Mouse (Mus musculus) intestine, embryonic 16.5 days (tissue): ENCODE measurements around the gene Cux1. TPM values are rescaled to one million over a fixed set of nuclear protein-coding genes. Genes with fewer than 3 reads are reported as not detected.
A peak's percentile ranks its signal among the peaks of the same experiment; 100 is the strongest.

Experiments used
- ATAC-seq: fragments of 200-750 bp; cut with Nextera tagmentation; 2 replicates; pipeline ENCODE4 v1.8.0; 2017; ENCODE audit warnings: moderate TSS enrichment, moderate library complexity
- H3K27ac ChIP-seq: fragments of 300-500 bp; sonication (generic); 2 replicates; pipeline ENCODE4 v1.5.1; 2014; ENCODE audit warnings: mild to moderate bottlenecking, low read length
- H3K27me3 ChIP-seq: fragments of 300-500 bp; sonication (generic); replicated peaks from 2 replicates; pipeline ENCODE4 v1.6.1; 2014; ENCODE audit warnings: low read length, control low read depth, mixed read lengths; ENCODE audit not compliant: control insufficient read depth, insufficient read depth
- H3K36me3 ChIP-seq: fragments of 300-500 bp; sonication (generic); 2 replicates; pipeline ENCODE4 v1.6.1; 2014; ENCODE audit warnings: low read length, control low read depth; ENCODE audit not compliant: control insufficient read depth, insufficient read depth
- H3K4me1 ChIP-seq: fragments of 300-500 bp; sonication (generic); 2 replicates; pipeline ENCODE4 v1.6.1; 2014; ENCODE audit warnings: low read length, control low read depth, mixed read lengths; ENCODE audit not compliant: control insufficient read depth, insufficient read depth
- H3K4me2 ChIP-seq: fragments of 300-500 bp; sonication (generic); 2 replicates; pipeline ENCODE4 v1.6.1; 2014; ENCODE audit warnings: low read depth, low read length, control low read depth
- H3K4me3 ChIP-seq: fragments of 300-500 bp; sonication (generic); 2 replicates; pipeline ENCODE4 v1.5.1; 2014; ENCODE audit warnings: mild to moderate bottlenecking, low read length
- H3K9ac ChIP-seq: fragments of 300-500 bp; sonication (generic); 2 replicates; pipeline ENCODE4 v1.6.1; 2014; ENCODE audit warnings: low read depth, low read length
- H3K9me3 ChIP-seq: fragments of 300-500 bp; sonication (generic); 2 replicates; pipeline ENCODE4 v1.6.1; 2016; ENCODE audit warnings: low read length, control low read depth; ENCODE audit not compliant: control insufficient read depth
- WGBS: fragments of 180-500 bp; shearing (Covaris S2); extraction: QIAGEN DNeasy Blood & Tissue Kit; methylation state at CpG from one replicate; pipeline ENCODE4 v1.1.7; 2014; 5-methylcytosine and 5-hydroxymethylcytosine counted together
- polyA plus RNA-seq: library from polyadenylated mRNA; unstranded; fragments of >200 nt; fragmentation: Nextera tagmentation; extraction: Ambion mirVana; gene quantifications from 2 replicates; pipeline ENCODE4 v1.2.1, GENCODE M21; 2015

The Cux1 gene
- polyA plus RNA-seq, 1 experiment from 2014 or later: 62.5 TPM

DNA sequence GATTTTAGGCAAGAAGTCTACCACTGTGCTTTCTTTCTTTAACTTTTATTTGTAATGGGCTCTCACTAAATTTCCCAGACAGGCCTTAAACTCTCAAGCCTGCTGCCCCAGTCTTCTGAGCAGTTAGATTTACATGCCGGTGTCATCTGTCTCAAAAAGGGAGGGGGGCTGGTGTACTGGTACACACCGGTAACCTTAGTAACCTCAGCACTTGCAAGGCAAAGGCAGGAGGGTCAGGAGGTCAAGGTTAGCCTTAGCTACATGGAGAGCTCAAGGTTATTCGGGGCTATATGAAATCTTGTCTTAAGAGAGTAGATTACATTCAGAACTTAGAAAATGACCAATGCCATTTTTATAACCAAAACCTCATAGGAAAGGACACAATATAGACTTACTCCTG, 102.4 kb downstream of the Cux1 start:
- Histone ChIP-seq H3K27me3 (no peaks in the 10 kb centered on the region), H3K27ac (peak overlapping the region; percentile 58; the same call in 1 of the 2 replicates), H3K36me3 (no peaks in the 10 kb centered on the region), H3K4me1 (peaks cover 35% of the 10 kb centered on the region), H3K9ac (no peak overlapping the region), H3K4me3 (no peak overlapping the region), H3K9me3 (no peaks in the 10 kb centered on the region), H3K4me2 (no peak overlapping the region)
- WGBS: 50% methylated on average over 3 of the region's 3 CpGs
- no peak for ATAC-seq

GRCm38 (mm10) chr5:136464128-136464527, 103.2 kb downstream of the Cux1 start:
- Histone ChIP-seq H3K9ac (no peak overlapping the region), H3K36me3 (no peaks in the 10 kb centered on the region), H3K4me1 (peaks cover 36% of the 10 kb centered on the region), H3K9me3 (no peaks in the 10 kb centered on the region), H3K27me3 (no peaks in the 10 kb centered on the region), H3K4me3 (no peak overlapping the region), H3K27ac (no peak overlapping the region), H3K4me2 (no peak overlapping the region)
- ATAC-seq: no peak
- 47% methylated on average over 2 of the region's 2 CpGs for WGBS

DNA sequence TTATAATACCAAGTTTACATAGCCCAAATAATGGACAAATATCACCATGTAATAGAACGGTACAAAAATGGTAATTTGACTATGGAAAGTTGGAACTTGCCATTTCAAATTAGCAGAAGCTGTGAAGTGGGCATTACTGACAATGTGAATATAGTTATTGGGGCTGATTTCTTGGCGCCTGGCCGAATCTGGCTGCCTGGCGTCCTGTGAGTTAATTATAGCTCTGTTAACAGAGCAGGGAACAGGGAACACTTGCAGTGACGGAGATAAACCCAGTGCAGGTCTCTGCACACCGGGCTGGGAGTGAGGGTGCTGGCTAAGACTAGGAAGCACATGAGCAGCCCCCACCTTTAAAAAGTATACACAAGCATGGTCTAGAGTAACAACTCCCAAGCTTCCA, 104.7 kb downstream of the Cux1 start:
- no peak overlapping the region for H3K4me2 ChIP-seq
- no peak for ATAC-seq
- H3K9ac ChIP-seq: no peak overlapping the region
- H3K9me3 ChIP-seq: no peaks in the 10 kb centered on the region
- H3K4me1 ChIP-seq: peaks cover 38% of the 10 kb centered on the region
- no peak overlapping the region for H3K27ac ChIP-seq
- no peak overlapping the region for H3K4me3 ChIP-seq
- 59% methylated on average over 6 of the region's 6 CpGs for WGBS
- no peaks in the 10 kb centered on the region for H3K27me3 ChIP-seq
- no peaks in the 10 kb centered on the region for H3K36me3 ChIP-seq

DNA sequence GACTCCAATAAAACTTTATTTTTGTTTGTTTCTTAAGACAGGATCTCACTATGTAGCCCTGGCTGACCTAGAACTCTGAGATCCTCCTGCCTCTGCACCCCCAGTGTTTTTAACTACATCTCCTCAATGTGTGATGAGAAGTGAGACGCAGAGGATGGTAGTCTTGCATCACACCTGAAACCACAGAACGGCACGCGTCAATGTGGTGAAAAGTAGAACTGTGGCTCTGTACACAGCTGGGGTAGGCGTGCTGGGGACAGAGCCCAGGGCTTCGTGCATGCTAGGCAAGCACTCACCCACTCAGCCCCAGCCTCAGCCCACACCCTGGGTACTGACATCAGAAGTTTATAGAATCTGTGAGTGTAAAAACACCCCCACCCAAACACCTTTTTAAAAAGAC, 107.4 kb downstream of the Cux1 start:
- Histone ChIP-seq H3K9me3 (no peaks in the 10 kb centered on the region), H3K4me3 (no peak overlapping the region), H3K27ac (no peak overlapping the region), H3K4me2 (no peak overlapping the region), H3K27me3 (no peaks in the 10 kb centered on the region), H3K36me3 (no peaks in the 10 kb centered on the region), H3K9ac (no peak overlapping the region), H3K4me1 (peaks cover 30% of the 10 kb centered on the region)
- WGBS: 94% methylated on average over 6 of the region's 6 CpGs
- no peak for ATAC-seq

GRCm38 (mm10) chr5:136458893-136459499, 108.3 kb downstream of the Cux1 start:
- H3K27ac ChIP-seq: 0 out of 2 replicates have a peak overlapping the region, but pooled peaks have one; percentile 11
- no peaks in the 10 kb centered on the region for H3K36me3 ChIP-seq
- ATAC-seq: peak; percentile 44
- H3K9me3 ChIP-seq: no peaks in the 10 kb centered on the region
- H3K27me3 ChIP-seq: no peaks in the 10 kb centered on the region
- no peak overlapping the region for H3K4me3 ChIP-seq
- H3K9ac ChIP-seq: no peak overlapping the region
- no peak overlapping the region for H3K4me2 ChIP-seq
- WGBS: 69% methylated on average over 11 of the region's 11 CpGs
- peaks cover 21% of the 10 kb centered on the region for H3K4me1 ChIP-seq

- Histone ChIP-seq H3K9me3 (no peaks in the 10 kb centered on the region), H3K4me1 (peaks cover 17% of the 10 kb centered on the region), H3K9ac (no peak overlapping the region), H3K4me3 (no peak overlapping the region), H3K4me2 (no peak overlapping the region), H3K27ac (0 out of 2 replicates have a peak overlapping the region, but pooled peaks have one; percentile 11), H3K36me3 (no peaks in the 10 kb centered on the region), H3K27me3 (no peaks in the 10 kb centered on the region)
- 27% methylated on average over 7 of the region's 7 CpGs for WGBS
- peak; percentile 65 for ATAC-seq
Measured at GRCm38 (mm10) chr5:136458102-136458863, 109.0 kb downstream of the Cux1 start.

GRCm38 (mm10) chr5:136456395-136456794, 110.9 kb downstream of the Cux1 start:
- Histone ChIP-seq H3K36me3 (no peaks in the 10 kb centered on the region), H3K9ac (no peak overlapping the region), H3K27ac (no peak overlapping the region), H3K4me3 (no peak overlapping the region), H3K9me3 (no peaks in the 10 kb centered on the region), H3K4me2 (no peak overlapping the region), H3K27me3 (no peaks in the 10 kb centered on the region), H3K4me1 (peaks cover 12% of the 10 kb centered on the region)
- ATAC-seq: no peak
- WGBS: 70% methylated on average over 4 of the region's 4 CpGs

GRCm38 (mm10) chr5:136452681-136453080, 114.6 kb downstream of the Cux1 start:
- no peak overlapping the region for H3K9ac ChIP-seq
- H3K9me3 ChIP-seq: no peaks in the 10 kb centered on the region
- H3K4me2 ChIP-seq: no peak overlapping the region
- H3K4me1 ChIP-seq: no peaks in the 10 kb centered on the region; the same call in 1 of the 2 replicates
- ATAC-seq: no peak
- no peaks in the 10 kb centered on the region for H3K27me3 ChIP-seq
- H3K36me3 ChIP-seq: no peaks in the 10 kb centered on the region
- no peak overlapping the region for H3K27ac ChIP-seq
- no peak overlapping the region for H3K4me3 ChIP-seq
- WGBS: 82% methylated on average over 3 of the region's 3 CpGs

DNA sequence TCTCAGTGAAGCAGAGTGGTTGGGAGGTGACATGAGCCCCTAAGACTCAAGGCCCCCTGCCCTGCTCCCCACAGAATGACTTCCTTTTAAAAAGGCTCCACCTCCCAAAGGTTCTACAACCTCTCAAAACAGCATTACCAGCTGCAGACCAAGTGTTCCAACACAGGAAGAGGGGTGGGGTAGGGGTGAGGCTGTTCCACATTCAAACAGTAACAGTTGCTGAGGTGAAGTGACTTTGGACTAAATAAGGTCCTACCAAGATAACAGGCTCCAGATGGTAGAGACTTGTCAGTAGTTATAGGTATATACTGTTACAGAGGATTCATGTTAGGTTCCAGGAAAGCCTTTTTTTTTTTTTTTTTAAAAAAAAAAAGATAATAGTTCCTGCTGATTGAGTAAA, 117.5 kb downstream of the Cux1 start:
- Histone ChIP-seq H3K9me3 (no peaks in the 10 kb centered on the region), H3K4me1 (no peaks in the 10 kb centered on the region), H3K4me3 (no peak overlapping the region), H3K36me3 (no peaks in the 10 kb centered on the region), H3K27me3 (no peaks in the 10 kb centered on the region), H3K27ac (no peak overlapping the region), H3K9ac (no peak overlapping the region), H3K4me2 (no peak overlapping the region)
- ATAC-seq: no peak
